Mouse (Mus musculus) thymus, postnatal 25 days (tissue): Measurements from ENCODE around the gene Bcl2l15.
A peak's percentile ranks its signal among the peaks of the same experiment; 100 is the strongest.

Experiments
- DNase-seq: peaks from one replicate; pipeline ENCODE4 v3.0.0; 2022

Gene Bcl2l15

DNA sequence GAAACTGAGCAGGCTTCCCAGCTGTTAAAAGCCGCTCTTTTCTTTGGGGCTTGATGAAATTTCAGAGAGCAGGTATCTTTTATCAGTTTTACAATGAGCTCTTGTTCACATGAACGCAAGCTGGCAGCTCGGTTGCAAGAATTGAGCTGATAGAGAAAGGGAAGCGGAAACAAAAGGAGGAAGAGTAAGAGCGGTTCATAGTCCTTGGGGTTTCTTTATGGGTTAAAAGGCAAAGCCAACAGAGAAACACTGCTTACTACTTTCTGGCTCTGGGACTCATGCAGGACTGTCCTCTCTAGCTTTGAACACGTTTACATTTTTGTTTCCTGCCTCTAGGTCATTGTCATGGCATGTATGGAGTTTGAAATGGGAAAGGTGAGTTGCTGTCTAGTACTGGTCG, 41.9 kb downstream of the Bcl2l15 start:
- DNase-seq: no peak

DNA sequence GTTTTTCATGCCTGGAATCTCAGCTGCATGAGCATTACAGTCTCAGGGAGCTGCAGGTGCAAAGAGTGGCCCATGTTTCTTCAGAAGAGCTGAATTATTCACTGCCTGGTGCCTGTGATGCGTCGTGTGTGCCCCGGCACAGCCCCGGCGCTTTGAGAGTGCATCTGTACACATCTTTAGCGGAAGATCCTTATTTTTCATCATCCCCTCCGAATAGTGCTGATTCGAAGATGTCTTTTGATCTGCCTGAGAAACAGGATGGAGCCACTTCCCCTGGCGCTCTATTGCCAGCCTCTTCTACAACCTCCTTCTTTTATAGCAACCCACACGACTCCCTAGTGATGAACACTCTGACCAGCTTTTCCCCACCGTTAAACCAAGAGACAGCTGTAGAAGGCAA, 53.5 kb downstream of the Bcl2l15 start:
- peak; percentile 60 for DNase-seq

DNA sequence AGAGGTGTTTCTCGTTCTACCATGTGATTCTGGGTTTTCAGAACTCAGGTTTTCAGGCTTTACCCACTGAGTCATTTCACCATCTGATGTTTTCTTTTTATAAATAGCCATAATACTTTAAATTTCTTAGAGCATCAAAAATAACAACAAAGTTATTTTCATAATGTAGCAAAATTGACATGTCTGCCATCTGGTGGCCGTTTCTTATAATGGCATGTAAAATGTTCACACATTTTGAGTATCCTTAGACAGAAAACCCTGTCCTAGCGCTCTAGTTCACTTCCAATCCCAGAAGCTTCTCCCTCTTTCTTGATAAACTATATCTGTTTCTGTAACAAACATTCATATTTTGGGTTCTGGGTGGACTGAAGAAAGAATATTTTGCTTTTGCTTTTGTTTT, 55.2 kb downstream of the Bcl2l15 start:
- DNase-seq: peak; percentile 55

DNA sequence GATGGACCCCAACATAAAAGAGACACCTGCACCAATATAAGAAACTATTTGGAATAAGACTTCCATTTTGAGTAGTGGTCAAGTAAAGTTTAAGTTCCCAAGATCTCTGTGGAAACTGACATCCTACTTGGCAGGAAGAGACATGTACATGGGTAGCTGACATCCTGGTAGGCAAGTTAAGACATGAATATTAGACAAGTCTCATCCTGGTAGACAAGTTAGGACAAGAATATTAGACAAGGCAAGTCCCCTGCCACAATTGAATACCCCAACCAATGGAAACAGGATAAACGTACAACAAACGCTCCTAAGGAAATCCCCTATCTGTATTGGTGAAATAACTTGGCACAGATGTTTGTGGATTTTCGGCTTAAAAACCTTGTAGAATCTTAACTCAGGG, 61.0 kb downstream of the Bcl2l15 start:
- no peak for DNase-seq
